Mouse (Mus musculus) lung, embryonic 14.5 days (tissue): Measurements from ENCODE around the gene Gm4881. TPM values are rescaled to one million over a fixed set of nuclear protein-coding genes. Genes with fewer than 3 reads are reported as not detected.

ENCODE experiments used
- ATAC-seq: fragments of 200-750 bp; cut with Nextera tagmentation; 2 replicates; pipeline ENCODE4 v1.8.0; 2017; ENCODE audit warnings: mild to moderate bottlenecking, moderate TSS enrichment, moderate library complexity; ENCODE audit not compliant: insufficient read depth
- DNase-seq: peaks from one replicate; pipeline ENCODE4 v3.0.0-alpha.2; 2015
- H3K27ac ChIP-seq: fragments of 300-500 bp; sonication (generic); 2 replicates; pipeline ENCODE4 v1.5.1; 2014; ENCODE audit warnings: low read depth, mild to moderate bottlenecking, moderate library complexity
- H3K27me3 ChIP-seq: fragments of 300-500 bp; sonication (generic); 2 replicates; pipeline ENCODE4 v1.6.1; 2014; ENCODE audit warnings: low read length, control low read depth; ENCODE audit not compliant: insufficient read depth
- H3K36me3 ChIP-seq: fragments of 300-500 bp; sonication (generic); 2 replicates; pipeline ENCODE4 v1.6.1; 2014; ENCODE audit warnings: control low read depth; ENCODE audit not compliant: insufficient read depth
- H3K4me1 ChIP-seq: fragments of 300-500 bp; sonication (generic); 2 replicates; pipeline ENCODE4 v1.6.1; 2014; ENCODE audit warnings: antibody characterized with exemption, control low read depth; ENCODE audit not compliant: insufficient read depth
- H3K4me2 ChIP-seq: fragments of 300-500 bp; sonication (generic); 2 replicates; pipeline ENCODE4 v1.6.1; 2014; ENCODE audit warnings: mild to moderate bottlenecking
- H3K4me3 ChIP-seq: fragments of 300-500 bp; sonication (generic); 2 replicates; pipeline ENCODE4 v1.5.1; 2014; ENCODE audit warnings: low read depth, low read length
- H3K9ac ChIP-seq: fragments of 300-500 bp; sonication (generic); 2 replicates; pipeline ENCODE4 v1.6.1; 2014
- H3K9me3 ChIP-seq: fragments of 300-500 bp; sonication (generic); 2 replicates; pipeline ENCODE4 v1.6.1; 2016; ENCODE audit warnings: low read depth, low read length, control low read depth
- CTCF ChIP-seq: IDR thresholded peaks from 2 replicates; pipeline ENCODE4 v1.5.1; 2016; ENCODE audit warnings: antibody characterized with exemption, low read depth
- WGBS: fragments of 180-500 bp; shearing (Covaris S2); extraction: QIAGEN DNeasy Blood & Tissue Kit; methylation state at CpG from one replicate; pipeline ENCODE4 v1.1.7; 2014; 5-methylcytosine and 5-hydroxymethylcytosine counted together
- polyA plus RNA-seq: library from polyadenylated mRNA; unstranded; fragments of >200 nt; fragmentation: Nextera tagmentation; extraction: Ambion mirVana; gene quantifications from 2 replicates; pipeline ENCODE4 v1.2.1, GENCODE M21; 2014

The Gm4881 gene
- polyA plus RNA-seq, result not detected in 2 replicates

DNA sequence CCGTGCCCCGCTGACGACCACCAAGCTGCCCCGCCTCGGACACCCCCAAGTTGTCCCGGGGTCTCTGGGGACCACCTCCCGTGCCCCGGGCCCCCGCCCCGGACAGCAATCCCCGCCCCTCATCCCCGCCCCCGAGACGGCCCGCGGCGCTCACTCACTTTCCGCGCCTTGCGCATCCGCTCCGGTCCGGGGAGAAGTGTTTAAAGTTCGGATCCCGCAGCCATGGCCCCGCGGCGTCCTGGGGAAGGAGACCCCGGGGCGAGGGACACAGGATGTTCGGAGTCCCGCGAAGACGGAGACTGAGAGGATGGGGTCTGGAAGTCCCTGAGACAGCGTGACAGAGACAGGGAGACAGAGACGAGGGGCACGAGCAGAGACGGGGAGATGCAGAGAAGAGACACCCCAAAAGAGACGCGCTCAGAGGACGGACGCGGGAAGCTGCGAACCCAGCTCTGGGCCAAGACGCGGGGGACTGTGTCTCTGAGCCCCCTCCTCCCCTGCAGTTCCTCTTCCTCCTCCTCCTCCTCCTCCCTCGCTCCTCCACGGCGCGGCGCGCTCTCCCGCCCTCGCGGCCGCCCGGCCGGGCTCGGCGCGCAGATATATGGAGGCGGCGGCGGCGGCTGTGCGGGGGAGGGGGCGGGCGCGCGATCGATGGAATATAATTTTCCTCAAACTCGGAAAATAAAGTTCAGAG lies at the start of gene Gm4881:
Gene Gm4881 (minus strand): TSS at position 238 of the 694 bp plus-strand sequence.
- TF ChIP-seq CTCF, result no peak
- Histone ChIP-seq H3K36me3 (no peaks in the 10 kb centered on the region), H3K4me1 (no peaks in the 10 kb centered on the region), H3K4me2 (peak within 1 kb of the TSS; percentile 60), H3K9ac (no peak within 1 kb of the TSS; the same call in 1 of the 2 replicates), H3K27ac (no peak within 1 kb of the TSS), H3K9me3 (no peaks in the 10 kb centered on the region), H3K4me3 (peak within 1 kb of the TSS; percentile 36), H3K27me3 (peaks cover 88% of the 10 kb centered on the region)
- ATAC-seq (no peak), DNase-seq (no peak)
- WGBS, result 1% methylated on average over 64 of the region's 72 CpGs

DNA sequence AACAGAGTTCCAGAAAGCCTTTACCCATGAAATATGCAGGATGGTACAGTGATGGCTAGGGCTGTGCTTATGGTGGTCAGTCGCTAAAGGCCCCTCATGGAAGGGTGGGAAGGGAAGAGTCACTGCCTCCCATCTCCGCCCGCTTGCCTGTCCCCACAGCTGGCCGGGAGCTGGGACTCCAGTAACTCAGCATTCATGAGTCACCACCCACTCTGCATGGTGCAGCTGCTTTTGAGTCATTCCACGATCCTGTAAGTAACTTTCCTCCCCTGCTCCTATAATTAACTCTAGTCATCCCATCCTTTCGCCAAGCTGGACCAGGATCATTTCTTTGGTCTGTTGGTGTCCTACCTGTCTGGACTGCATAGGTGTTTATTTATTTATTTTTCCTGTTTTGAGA lies 48.8 kb upstream of the Gm4881 start:
- 68% methylated on average over 6 of the region's 6 CpGs for WGBS

DNA sequence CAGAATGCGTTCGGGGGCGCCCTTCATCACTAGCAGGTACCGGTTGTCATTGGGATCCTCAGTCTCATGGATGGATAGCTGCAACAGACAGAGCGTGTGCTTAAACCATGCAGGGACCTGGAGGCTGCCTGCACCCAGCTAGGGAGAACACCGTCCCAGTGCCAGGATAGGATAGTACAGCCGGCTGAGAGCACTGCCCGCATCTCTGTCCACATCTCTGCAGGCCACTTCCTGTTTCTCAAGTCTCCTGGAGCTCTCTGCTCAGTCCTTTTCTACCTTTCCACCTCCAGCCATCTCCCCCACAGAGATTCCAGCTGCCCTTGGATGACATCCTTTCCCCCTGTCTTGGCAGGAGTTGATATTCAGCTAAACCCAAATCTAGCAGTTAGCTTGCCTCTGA lies 46.2 kb upstream of the Gm4881 start:
- no peaks in the 10 kb centered on the region for H3K9me3 ChIP-seq
- no peak overlapping the region for H3K27ac ChIP-seq
- H3K36me3 ChIP-seq, result no peaks in the 10 kb centered on the region
- H3K4me2 ChIP-seq, result no peak overlapping the region
- no peak overlapping the region for H3K9ac ChIP-seq
- DNase-seq (no peak), ATAC-seq (no peak)
- no peaks in the 10 kb centered on the region for H3K27me3 ChIP-seq
- WGBS, result 79% methylated on average over 8 of the region's 8 CpGs
- no peak overlapping the region for H3K4me3 ChIP-seq
- no peak for TF ChIP-seq CTCF
- H3K4me1 ChIP-seq, result no peaks in the 10 kb centered on the region

More for the DNA sequence above, 48.8 kb upstream of the Gm4881 start:
- H3K36me3 ChIP-seq, result no peaks in the 10 kb centered on the region
- ATAC-seq (no peak), DNase-seq (no peak)
- H3K9ac ChIP-seq, result no peak overlapping the region
- no peak for TF ChIP-seq CTCF
- no peaks in the 10 kb centered on the region for H3K27me3 ChIP-seq
- no peaks in the 10 kb centered on the region for H3K9me3 ChIP-seq
- no peak overlapping the region for H3K4me2 ChIP-seq
- no peaks in the 10 kb centered on the region for H3K4me1 ChIP-seq
- no peak overlapping the region for H3K27ac ChIP-seq
- no peak overlapping the region for H3K4me3 ChIP-seq

GRCm38 (mm10) chr7:24987941-24988340 lies 43.6 kb upstream of the Gm4881 start:
- Histone ChIP-seq H3K27ac (no peak overlapping the region), H3K4me1 (no peaks in the 10 kb centered on the region), H3K36me3 (no peaks in the 10 kb centered on the region), H3K27me3 (no peaks in the 10 kb centered on the region), H3K9ac (no peak overlapping the region), H3K9me3 (no peaks in the 10 kb centered on the region), H3K4me2 (no peak overlapping the region), H3K4me3 (no peak overlapping the region)
- no peak for TF ChIP-seq CTCF
- ATAC-seq (no peak), DNase-seq (no peak)
- 77% methylated on average over 14 of the region's 14 CpGs for WGBS

DNA sequence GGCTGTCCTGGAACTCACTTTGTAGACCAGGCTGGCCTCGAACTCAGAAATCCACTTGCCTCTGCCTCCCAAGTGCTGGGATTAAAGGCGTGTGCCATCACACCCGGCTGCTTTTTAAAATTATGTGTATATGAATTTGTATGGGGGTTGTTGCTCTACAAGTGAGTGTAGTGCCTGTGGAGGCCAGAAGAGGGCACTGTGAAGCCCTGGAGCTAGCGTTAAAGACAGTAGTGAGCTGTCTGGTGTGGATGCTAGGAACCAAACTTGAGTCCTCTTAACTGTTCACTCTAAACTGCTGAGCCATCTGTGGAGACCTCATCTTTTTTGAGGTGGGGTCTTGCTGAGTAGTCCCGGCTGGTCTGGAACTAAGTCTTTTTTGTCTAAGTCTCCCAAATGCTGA lies 41.5 kb upstream of the Gm4881 start:
- Histone ChIP-seq H3K27ac (no peak overlapping the region), H3K27me3 (no peaks in the 10 kb centered on the region), H3K4me1 (no peaks in the 10 kb centered on the region), H3K36me3 (no peaks in the 10 kb centered on the region), H3K9ac (no peak overlapping the region), H3K4me3 (no peak overlapping the region), H3K9me3 (no peaks in the 10 kb centered on the region), H3K4me2 (no peak overlapping the region)
- WGBS, result 60% methylated on average over 5 of the region's 5 CpGs
- TF ChIP-seq CTCF, result no peak
- ATAC-seq, result no peak
- DNase-seq, result no peak

DNA sequence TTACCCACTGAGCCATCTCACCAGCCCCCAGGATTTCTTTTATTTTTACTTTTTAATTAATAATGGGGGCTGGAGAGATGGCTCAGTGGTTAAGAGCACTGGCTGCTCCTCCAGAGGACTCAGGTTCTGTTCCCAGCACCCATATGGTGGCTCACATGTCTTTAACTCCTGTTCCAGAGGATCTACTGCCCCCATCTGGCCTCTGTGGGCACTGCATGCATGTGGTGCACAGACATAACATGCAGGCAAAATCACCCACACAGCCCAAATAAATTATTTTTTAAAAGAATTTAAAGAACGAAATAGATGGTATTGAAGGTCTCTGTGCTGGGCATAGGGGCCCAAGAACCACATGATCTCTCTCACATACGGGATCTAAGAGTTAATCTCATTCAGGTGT lies 40.0 kb upstream of the Gm4881 start:
- DNase-seq (no peak), ATAC-seq (no peak)
- H3K27me3 ChIP-seq, result no peaks in the 10 kb centered on the region
- H3K36me3 ChIP-seq, result no peaks in the 10 kb centered on the region
- no peaks in the 10 kb centered on the region for H3K9me3 ChIP-seq
- WGBS, result 79% methylated on average over 2 of the region's 2 CpGs
- TF ChIP-seq CTCF, result no peak
- H3K4me1 ChIP-seq, result no peaks in the 10 kb centered on the region
- no peak overlapping the region for H3K4me2 ChIP-seq
- no peak overlapping the region for H3K4me3 ChIP-seq
- no peak overlapping the region for H3K9ac ChIP-seq
- H3K27ac ChIP-seq, result no peak overlapping the region

- no peaks in the 10 kb centered on the region for H3K4me1 ChIP-seq
- H3K27ac ChIP-seq, result no peak overlapping the region
- DNase-seq (no peak), ATAC-seq (no peak)
- no peak overlapping the region for H3K4me3 ChIP-seq
- no peaks in the 10 kb centered on the region for H3K9me3 ChIP-seq
- no peaks in the 10 kb centered on the region for H3K36me3 ChIP-seq
- TF ChIP-seq CTCF, result no peak
- no peaks in the 10 kb centered on the region for H3K27me3 ChIP-seq
- WGBS, result 77% methylated on average over 5 of the region's 5 CpGs
- no peak overlapping the region for H3K4me2 ChIP-seq
- no peak overlapping the region for H3K9ac ChIP-seq
Observed at GRCm38 (mm10) chr7:24983396-24983795, 39.1 kb upstream of the Gm4881 start.
